Mouse (Mus musculus): ENCODE measurements at regions not wholly inside any gene's neighbourhood (a gene's known extent, or its start where the extent isn't known, plus 50 kb on each side); places are given as distances from the start of the nearest gene placed in this dataset.

DNA sequence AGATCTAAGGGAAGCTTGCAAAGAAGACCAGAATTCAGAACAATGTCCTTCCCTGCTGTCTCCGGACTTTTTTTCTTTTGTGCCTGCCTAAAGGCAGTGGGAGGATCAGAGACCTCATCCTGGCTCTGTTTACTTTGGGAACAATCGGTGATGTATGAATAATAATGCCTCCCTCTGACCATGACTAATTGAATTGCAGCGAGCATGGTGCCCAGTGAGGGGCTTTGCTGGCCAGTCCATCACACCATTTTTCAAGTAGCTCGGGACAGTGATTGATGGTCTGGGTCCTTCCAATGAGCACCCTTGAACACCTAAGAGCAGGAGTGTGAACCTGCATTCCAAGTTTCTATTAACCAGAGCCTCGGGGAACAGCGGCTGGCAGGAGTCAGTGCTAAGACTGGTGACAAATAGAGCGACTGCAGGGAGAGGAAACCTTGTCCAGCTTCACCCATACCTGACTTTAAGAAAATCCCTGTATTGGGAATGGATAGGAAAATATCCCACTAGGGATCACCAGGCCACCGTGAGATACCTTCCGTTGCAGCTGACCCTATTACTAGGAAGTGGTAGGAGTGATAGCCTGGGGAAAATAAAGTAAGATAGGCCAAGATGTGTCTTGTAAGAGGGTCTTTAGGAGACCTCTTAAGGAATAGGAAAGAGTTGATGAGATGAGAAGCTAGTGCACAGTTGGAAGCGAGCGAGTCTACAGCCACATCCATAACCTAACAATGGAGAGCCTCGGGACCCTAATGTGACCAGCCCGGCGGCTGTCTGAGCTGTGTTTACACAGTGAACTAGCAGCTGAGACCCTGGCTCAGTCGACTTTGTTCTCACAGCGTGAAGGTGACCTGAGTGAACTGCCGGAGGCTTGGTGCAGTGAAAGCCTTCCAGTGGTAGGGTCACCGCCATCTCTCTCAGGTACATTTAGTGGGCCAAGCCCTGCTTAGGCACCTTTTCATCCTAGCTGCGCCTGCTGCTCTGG is 140.7 kb downstream of the Foxa2 start:
- TF ChIP-seq CTCF (IDR thresholded peaks at IDR 0.05; ENCODE audit: extremely low read depth, insufficient read length, insufficient replicate concordance, low read depth, low read length) (no peak), POLR2A (IDR thresholded peaks at IDR 0.05; ENCODE audit: low read depth, low read length) (no peak)
